Mouse (Mus musculus) bone marrow macrophage, adult 2 months (primary cell): ENCODE results near the gene Frmd4b.

Experiments used
- CTCF ChIP-seq: IDR thresholded peaks from 2 replicates; pipeline ENCODE4 v1.5.1; 2012; ENCODE audit warnings: low read depth, mild to moderate bottlenecking, low read length, moderate library complexity
- POLR2A ChIP-seq: IDR thresholded peaks from 2 replicates; pipeline ENCODE4 v1.6.1; 2012; ENCODE audit warnings: mild to moderate bottlenecking, low read depth, low read length, borderline replicate concordance

DNA sequence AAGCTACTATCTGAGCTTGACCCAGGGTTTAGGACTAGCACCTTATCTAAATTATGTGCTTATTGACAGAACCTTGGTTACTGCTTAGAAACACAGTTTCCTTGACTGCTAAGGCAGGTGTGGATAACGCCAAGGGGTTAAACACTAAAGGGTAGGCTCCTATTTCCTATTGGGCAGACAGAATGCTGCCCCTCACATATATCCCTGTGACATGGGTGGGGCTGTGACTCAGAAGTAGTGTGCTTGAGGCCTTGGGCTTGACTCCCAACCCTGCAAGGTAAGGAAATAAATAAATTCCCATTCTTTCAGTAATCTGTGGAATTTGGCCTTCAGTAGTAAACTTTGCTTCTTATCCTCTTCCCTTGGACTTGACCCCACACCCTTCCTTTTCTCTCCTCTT lies 275.7 kb downstream of the Frmd4b start:
- TF ChIP-seq CTCF (no peak), POLR2A (no peak)
